Mouse (Mus musculus): ENCODE data around the gene Camta1.

Camta1 gene

GRCm38 (mm10) chr4:151688206-151688605 is 173.5 kb downstream of the Camta1 start:
- no peak for DNase-seq (ENCODE audit: low read depth, low spot score)

- no peak for DNase-seq (ENCODE audit: low read depth, low spot score)
Observed at GRCm38 (mm10) chr4:151684596-151684995, 177.1 kb downstream of the Camta1 start.

- DNase-seq (ENCODE audit: low read depth, low spot score), result no peak
Observed at GRCm38 (mm10) chr4:151682831-151683488, 178.7 kb downstream of the Camta1 start.

- DNase-seq (ENCODE audit: low read depth, low spot score), result no peak
Observed at GRCm38 (mm10) chr4:151672452-151672851, 189.2 kb downstream of the Camta1 start.

GRCm38 (mm10) chr4:151666411-151666901 is 195.2 kb downstream of the Camta1 start:
- DNase-seq (ENCODE audit: low read depth, low spot score), result no peak

GRCm38 (mm10) chr4:151661486-151661885 is 200.2 kb downstream of the Camta1 start:
- DNase-seq (ENCODE audit: low read depth, low spot score), result no peak

GRCm38 (mm10) chr4:151656427-151656826 is 205.2 kb downstream of the Camta1 start:
- DNase-seq (ENCODE audit: low read depth, low spot score), result no peak

- no peak for DNase-seq (ENCODE audit: low read depth, low spot score)
Observed at GRCm38 (mm10) chr4:151655637-151656385, 205.9 kb downstream of the Camta1 start.

GRCm38 (mm10) chr4:151655227-151655626 is 206.4 kb downstream of the Camta1 start:
- DNase-seq (ENCODE audit: low read depth, low spot score), result no peak

- DNase-seq (ENCODE audit: low read depth, low spot score), result no peak
Observed at GRCm38 (mm10) chr4:151642418-151642817, 219.3 kb downstream of the Camta1 start.

GRCm38 (mm10) chr4:151640971-151641370 is 220.7 kb downstream of the Camta1 start:
- no peak for DNase-seq (ENCODE audit: low read depth, low spot score)

- no peak for DNase-seq (ENCODE audit: low read depth, low spot score)
Observed at GRCm38 (mm10) chr4:151638941-151639340, 222.7 kb downstream of the Camta1 start.

- no peak for DNase-seq (ENCODE audit: low read depth, low spot score)
Observed at GRCm38 (mm10) chr4:151637348-151637747, 224.3 kb downstream of the Camta1 start.

- no peak for DNase-seq (ENCODE audit: low read depth, low spot score)
Observed at GRCm38 (mm10) chr4:151634771-151635170, 226.9 kb downstream of the Camta1 start.

GRCm38 (mm10) chr4:151633795-151634194 is 227.9 kb downstream of the Camta1 start:
- no peak for DNase-seq (ENCODE audit: low read depth, low spot score)

GRCm38 (mm10) chr4:151632321-151632720 is 229.4 kb downstream of the Camta1 start:
- no peak for DNase-seq (ENCODE audit: low read depth, low spot score)

- DNase-seq (ENCODE audit: low read depth, low spot score), result no peak
Observed at GRCm38 (mm10) chr4:151630664-151631063, 231.0 kb downstream of the Camta1 start.

GRCm38 (mm10) chr4:151630231-151630630 is 231.4 kb downstream of the Camta1 start:
- DNase-seq (ENCODE audit: low read depth, low spot score), result no peak

- DNase-seq (ENCODE audit: low read depth, low spot score), result no peak
Observed at GRCm38 (mm10) chr4:151619541-151620016, 242.1 kb downstream of the Camta1 start.

- DNase-seq (ENCODE audit: low read depth, low spot score), result no peak
Observed at GRCm38 (mm10) chr4:151618420-151619310, 243.0 kb downstream of the Camta1 start.

- DNase-seq (ENCODE audit: low read depth, low spot score), result no peak
Observed at GRCm38 (mm10) chr4:151611621-151612020, 250.1 kb downstream of the Camta1 start.

- peak; percentile 6 for DNase-seq (ENCODE audit: low read depth, low spot score)
Observed at GRCm38 (mm10) chr4:151610266-151610665, 251.4 kb downstream of the Camta1 start.

Measured in CD4-positive, CD25-positive, alpha-beta regulatory T cell, adult 2 months (primary cell).